Mouse (Mus musculus) C2C12 (cell line): Measurements from ENCODE around the gene Usp22. TPM values are rescaled to one million over a fixed set of nuclear protein-coding genes. Genes with fewer than 3 reads are reported as not detected.
"Not testable (repeated sequence)": the region's sequence is repeated elsewhere in the genome, so short reads cannot be mapped to it uniquely, and the experiment has no call there.

ENCODE experiments used
- H3K27me3 ChIP-seq: one replicate; pipeline ENCODE4 v1.6.1; 2011; ENCODE audit not compliant: control insufficient read depth, insufficient read depth, insufficient read length
- H3K36me3 ChIP-seq: one replicate; pipeline ENCODE4 v1.6.1; 2011; ENCODE audit not compliant: control insufficient read depth, insufficient read depth
- H3K4me3 ChIP-seq: one replicate; pipeline ENCODE4 v1.5.1; 2011; ENCODE audit warnings: mild to moderate bottlenecking, control low read depth; ENCODE audit not compliant: poor library complexity, insufficient read depth, severe bottlenecking
- H3K79me2 ChIP-seq: one replicate; pipeline ENCODE4 v1.6.1; 2011; ENCODE audit not compliant: control insufficient read depth, insufficient read depth
- H3K79me3 ChIP-seq: one replicate; pipeline ENCODE4 v1.6.1; 2011; ENCODE audit warnings: low read depth, control low read depth
- H3ac ChIP-seq: one replicate; pipeline ENCODE3; 2011; ENCODE audit warnings: low read depth; ENCODE audit not compliant: control insufficient read depth, insufficient read length
- CEBPB ChIP-seq: IDR thresholded peaks from one replicate; pipeline ENCODE4 v1.6.1; 2011; ENCODE audit warnings: low read depth, mild to moderate bottlenecking, control low read depth, moderate library complexity
- CTCF ChIP-seq: IDR thresholded peaks from one replicate; pipeline ENCODE4 v1.5.1; 2011; ENCODE audit not compliant: control insufficient read depth, insufficient read depth, insufficient read length
- FOSL1 ChIP-seq: IDR thresholded peaks from one replicate; pipeline ENCODE4 v1.8.0; 2011; ENCODE audit warnings: mild to moderate bottlenecking, low read length; ENCODE audit not compliant: poor library complexity, insufficient read depth, severe bottlenecking
- MAX ChIP-seq: IDR thresholded peaks from one replicate; pipeline ENCODE4 v1.6.1; 2011; ENCODE audit warnings: mild to moderate bottlenecking, control low read depth
- MYOD1 ChIP-seq: IDR thresholded peaks from one replicate; pipeline ENCODE4 v1.6.1; 2011; ENCODE audit warnings: low read depth; ENCODE audit not compliant: control insufficient read depth, insufficient read length
- MYOG ChIP-seq: IDR thresholded peaks from one replicate; pipeline ENCODE4 v1.6.1; 2011; ENCODE audit not compliant: control insufficient read depth, insufficient read length; ENCODE audit errors: extremely low read depth
- USF1 ChIP-seq: IDR thresholded peaks from one replicate; pipeline ENCODE4 v1.6.1; 2011; ENCODE audit warnings: low read depth, mild to moderate bottlenecking, control low read depth, moderate library complexity
- polyA plus RNA-seq: library from polyadenylated mRNA; unstranded; fragments of >200 nt; fragmentation: generic; extraction: Trizol; gene quantifications from one replicate; pipeline ENCODE4 v1.2.1, GENCODE M21; 2012; ENCODE audit warnings: missing spikeins

Usp22 gene
- polyA plus RNA-seq, 1 experiment: 42.6 TPM

- no peak overlapping the region for H3ac ChIP-seq
- H3K4me3 ChIP-seq: no peak overlapping the region
- no peaks in the 10 kb centered on the region for H3K79me3 ChIP-seq
- H3K36me3 ChIP-seq: no peaks in the 10 kb centered on the region
- TF ChIP-seq MYOG: no peak
- TF ChIP-seq CTCF: no peak
- no peak for TF ChIP-seq USF1
- TF ChIP-seq CEBPB: no peak
- TF ChIP-seq MYOD1: no peak
- TF ChIP-seq MAX: no peak
- no peak for TF ChIP-seq FOSL1
- H3K27me3 ChIP-seq: peaks cover 4% of the 10 kb centered on the region
- no peaks in the 10 kb centered on the region for H3K79me2 ChIP-seq
These were observed 17.9 kb upstream of the Usp22 start for GRCm38 (mm10) chr11:61192779-61193178.

GRCm38 (mm10) chr11:61192123-61192522 lies 17.3 kb upstream of the Usp22 start:
- not testable (repeated sequence) for H3K79me3 ChIP-seq, H3K79me2 ChIP-seq, H3K4me3 ChIP-seq, H3K27me3 ChIP-seq, H3K36me3 ChIP-seq, H3ac ChIP-seq

GRCm38 (mm10) chr11:61190776-61191175 lies 15.9 kb upstream of the Usp22 start:
- no peak for TF ChIP-seq MYOG
- TF ChIP-seq FOSL1: no peak
- TF ChIP-seq MYOD1: no peak
- Histone ChIP-seq H3K27me3 (peaks cover 4% of the 10 kb centered on the region), H3K79me2 (no peaks in the 10 kb centered on the region), H3K36me3 (no peaks in the 10 kb centered on the region), H3K4me3 (no peak overlapping the region), H3ac (no peak overlapping the region), H3K79me3 (no peaks in the 10 kb centered on the region)

- H3ac ChIP-seq: no peak overlapping the region
- H3K27me3 ChIP-seq: no peaks in the 10 kb centered on the region
- no peak overlapping the region for H3K4me3 ChIP-seq
- H3K79me2 ChIP-seq: no peaks in the 10 kb centered on the region
- no peaks in the 10 kb centered on the region for H3K36me3 ChIP-seq
- no peaks in the 10 kb centered on the region for H3K79me3 ChIP-seq
- TF ChIP-seq MYOG: no peak
- TF ChIP-seq CEBPB: no peak
- TF ChIP-seq MAX: no peak
- TF ChIP-seq USF1: no peak
- no peak for TF ChIP-seq FOSL1
- TF ChIP-seq CTCF: no peak
- TF ChIP-seq MYOD1: no peak
These were observed 9.0 kb upstream of the Usp22 start for GRCm38 (mm10) chr11:61183820-61184219.

- no peaks in the 10 kb centered on the region for H3K36me3 ChIP-seq
- no peak overlapping the region for H3ac ChIP-seq
- no peaks in the 10 kb centered on the region for H3K79me3 ChIP-seq
- no peaks in the 10 kb centered on the region for H3K27me3 ChIP-seq
- TF ChIP-seq MAX (no peak), CEBPB (no peak), MYOD1 (no peak), MYOG (no peak), FOSL1 (no peak), USF1 (no peak), CTCF (no peak)
- no peak overlapping the region for H3K4me3 ChIP-seq
- H3K79me2 ChIP-seq: no peaks in the 10 kb centered on the region
These were observed 6.8 kb upstream of the Usp22 start for GRCm38 (mm10) chr11:61181624-61182023.

GRCm38 (mm10) chr11:61180361-61180760 lies 5.5 kb upstream of the Usp22 start:
- no peaks in the 10 kb centered on the region for H3K36me3 ChIP-seq
- H3K4me3 ChIP-seq: no peak overlapping the region
- H3K27me3 ChIP-seq: no peaks in the 10 kb centered on the region
- H3K79me3 ChIP-seq: no peaks in the 10 kb centered on the region
- no peaks in the 10 kb centered on the region for H3K79me2 ChIP-seq
- TF ChIP-seq MYOG: no peak
- no peak for TF ChIP-seq MAX
- TF ChIP-seq MYOD1: no peak
- TF ChIP-seq CTCF: no peak
- no peak for TF ChIP-seq USF1
- no peak for TF ChIP-seq CEBPB
- no peak for TF ChIP-seq FOSL1
- H3ac ChIP-seq: no peak overlapping the region
